Mouse (Mus musculus) cerebellum, postnatal 4 days (tissue): Measurements from ENCODE around the gene Serpina3k.
A peak's percentile ranks its signal among the peaks of the same experiment; 100 is the strongest.
"Not testable (repeated sequence)": the region's sequence is repeated elsewhere in the genome, so short reads cannot be mapped to it uniquely, and the experiment has no call there.

Experiments
- DNase-seq, 2 experiments: peaks; one replicate each; pipeline ENCODE4 v3.0.0; 2022; ENCODE audit warnings: low spot score in 2 of 2, mixed read lengths in 1 of 2

Gene Serpina3k

DNA sequence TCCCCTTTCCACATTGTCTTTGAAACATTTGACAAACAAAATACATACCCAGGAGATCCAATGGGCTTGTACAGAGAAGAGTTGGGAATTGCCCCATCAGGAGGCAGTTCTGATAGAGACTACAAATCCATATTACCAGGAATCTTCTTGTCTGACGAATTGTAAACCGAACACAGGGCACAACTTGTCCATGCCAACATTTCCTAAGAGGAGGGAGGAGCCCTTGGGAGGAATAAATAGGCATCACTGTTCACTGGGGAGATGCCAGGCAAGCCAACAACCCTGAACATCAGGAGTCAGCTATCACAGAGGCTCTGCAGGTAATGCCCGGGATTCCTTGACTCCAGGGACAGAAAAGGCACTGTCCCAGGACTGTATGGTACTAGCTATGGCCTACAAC is at the start of gene Serpina3k, which contains the start of gene Serpina3m:
Serpina3k (plus strand) TSS at position 261 of the 400 bp plus-strand sequence.
Serpina3m (plus strand) TSS at position 261 of the 400 bp plus-strand sequence.
- not testable (repeated sequence) for DNase-seq

DNA sequence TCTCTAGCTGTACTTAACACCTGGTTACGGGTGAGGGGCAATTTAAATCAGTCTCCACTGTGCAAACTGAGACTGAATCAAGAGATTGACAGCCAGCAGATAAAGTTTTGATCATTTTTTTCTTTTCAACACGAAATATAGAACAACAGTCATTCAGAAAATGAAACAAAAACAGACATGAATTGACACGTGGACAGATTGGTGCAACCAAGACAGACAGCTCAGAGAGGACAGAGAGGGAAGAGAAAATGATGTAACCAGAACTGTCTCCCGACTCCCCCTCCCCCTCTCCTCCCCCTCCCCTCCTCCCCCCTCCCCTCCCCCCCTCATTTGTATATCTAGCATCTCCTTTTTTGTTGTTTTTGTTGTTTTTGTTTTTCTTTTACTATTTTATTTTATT is 48.4 kb upstream of the Serpina3k start:
- DNase-seq: no peak

DNA sequence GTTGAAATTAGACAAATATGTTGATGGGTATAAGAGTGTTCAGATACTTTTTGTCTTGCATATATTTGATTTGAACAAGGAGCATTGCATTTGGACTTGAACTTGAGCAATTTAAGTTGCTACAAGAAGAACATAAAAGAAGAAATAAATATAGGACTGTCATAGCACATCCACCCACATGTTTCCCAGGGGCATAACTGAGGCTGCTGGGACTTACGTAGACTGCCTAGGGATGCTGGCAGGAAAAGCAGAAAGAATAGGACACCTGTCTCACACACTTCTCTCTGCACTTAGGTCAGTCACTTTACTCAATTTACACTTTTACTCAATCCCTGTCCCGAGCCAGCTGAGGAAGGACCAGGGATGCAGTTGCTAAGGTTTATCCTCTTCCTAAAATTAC is 44.3 kb upstream of the Serpina3k start:
- DNase-seq: no peak

DNA sequence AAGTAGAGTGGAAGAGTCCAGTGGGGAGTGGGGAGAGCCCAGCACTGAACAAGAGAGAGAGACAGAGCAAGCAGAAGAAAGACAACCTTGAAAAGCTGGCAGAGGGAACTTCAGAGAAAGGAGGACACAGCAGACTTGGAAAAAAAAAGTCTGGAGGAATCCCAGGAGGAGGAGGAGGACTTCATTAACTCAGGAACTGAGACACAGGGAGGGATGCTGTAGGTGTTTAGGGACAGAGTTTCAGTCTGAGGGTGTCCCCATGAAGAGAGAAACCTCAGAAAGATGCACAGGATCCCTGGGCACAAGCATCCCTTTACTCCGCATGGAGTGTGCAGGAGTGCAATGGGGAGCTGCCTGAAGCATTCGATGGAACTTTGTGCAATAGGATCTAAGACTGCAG is 40.2 kb upstream of the Serpina3k start:
- DNase-seq: no peak

DNA sequence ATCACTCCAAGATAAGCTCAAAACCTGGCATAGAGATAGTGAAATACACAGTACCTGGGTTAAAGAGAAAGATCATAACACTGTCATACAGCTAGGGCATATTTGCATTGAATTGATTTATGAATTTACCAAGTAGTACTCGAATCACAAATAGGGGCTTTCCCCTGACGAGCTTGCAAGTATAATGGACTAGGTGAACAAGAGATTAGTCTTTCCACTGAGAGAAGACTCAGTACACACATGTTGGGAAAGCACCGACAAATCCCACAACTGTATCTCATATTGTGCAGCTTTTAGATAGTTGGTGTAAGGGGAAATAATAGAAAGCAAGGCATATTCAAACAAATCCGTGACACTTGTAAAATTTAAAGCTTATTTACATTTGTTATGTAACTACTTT is 32.3 kb upstream of the Serpina3k start:
- no peak for DNase-seq

DNA sequence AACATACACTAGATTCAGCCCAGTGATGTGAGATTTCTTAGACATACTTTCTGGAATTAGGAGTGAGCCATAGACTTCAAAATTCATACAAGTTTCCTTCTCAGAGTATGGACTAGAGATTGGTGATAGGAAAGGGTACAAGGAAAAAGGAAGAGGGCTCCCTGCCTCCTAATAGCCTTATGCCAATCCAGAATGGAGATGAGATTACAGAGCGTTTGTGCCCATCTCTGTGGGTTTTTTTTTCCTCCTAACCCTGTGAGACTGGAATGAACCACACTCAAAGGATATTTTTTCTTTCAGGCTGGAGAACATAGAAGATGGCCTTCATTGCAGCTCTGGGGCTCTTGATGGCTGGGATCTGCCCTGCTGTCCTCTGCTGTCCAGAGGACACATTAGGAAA is 24.0 kb upstream of the Serpina3k start, which contains the start of gene Serpina3j:
Serpina3j (plus strand) TSS at position 301 of the 400 bp plus-strand sequence.
- no peak for DNase-seq

DNA sequence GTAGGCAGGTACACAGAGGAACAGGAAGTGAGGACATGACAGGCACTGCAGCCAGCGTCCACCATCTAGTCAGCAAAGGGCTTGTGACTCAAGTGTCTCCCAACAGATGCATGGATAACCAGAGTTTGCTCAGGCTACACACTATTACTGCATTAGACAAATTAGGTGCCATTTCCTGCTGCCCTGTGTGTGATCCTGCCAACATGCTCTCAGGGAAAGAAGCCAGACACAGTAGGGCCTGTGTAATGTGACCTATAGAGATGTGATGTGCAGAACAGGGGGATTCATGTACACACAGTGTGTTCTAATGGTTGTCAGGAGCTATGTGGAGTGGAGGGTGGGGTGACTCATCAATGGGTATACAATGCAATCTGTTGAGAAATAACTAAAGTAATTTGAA is 15.8 kb upstream of the Serpina3k start:
- DNase-seq: no peak

DNA sequence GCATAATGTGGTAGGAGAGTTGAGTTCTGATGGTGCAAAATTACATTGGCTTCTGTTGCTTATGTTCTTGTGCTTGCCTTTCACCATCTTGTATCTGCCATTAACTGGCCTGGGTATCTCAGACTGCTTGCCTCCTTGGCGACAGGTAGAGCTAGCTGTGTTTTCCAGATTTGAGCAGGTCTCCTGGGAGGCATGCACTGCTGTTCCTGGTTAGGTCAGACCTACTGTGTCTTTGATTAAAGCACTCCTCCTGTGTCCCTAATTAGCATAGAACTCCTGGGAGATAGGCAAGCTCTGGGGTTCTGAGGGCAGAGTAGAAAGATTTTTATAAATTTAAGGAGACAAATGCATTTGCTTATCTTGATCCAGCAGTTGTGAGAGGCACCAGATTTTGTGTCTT is 6.6 kb upstream of the Serpina3k start:
- DNase-seq: no peak

DNA sequence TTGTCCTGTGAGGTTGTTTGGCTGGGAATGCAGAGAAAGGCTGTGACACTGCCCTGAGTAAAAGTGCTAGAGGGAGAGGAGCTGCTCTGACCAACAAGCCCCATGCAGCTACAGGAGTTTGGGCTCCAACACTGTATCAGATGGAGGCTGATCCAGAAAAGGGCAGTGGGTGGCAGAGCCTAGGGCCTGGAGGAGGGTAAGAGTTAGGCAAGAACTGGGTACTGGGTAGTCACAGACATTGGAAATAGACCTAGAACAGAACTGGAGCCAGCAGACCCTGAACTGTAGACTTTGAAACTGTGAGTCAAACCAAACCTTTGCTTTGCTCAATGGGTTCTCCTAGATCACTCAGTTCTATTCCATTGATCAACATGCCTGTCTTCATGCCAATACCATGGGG is 1.4 kb upstream of the Serpina3k start:
- DNase-seq: not testable (repeated sequence)

DNA sequence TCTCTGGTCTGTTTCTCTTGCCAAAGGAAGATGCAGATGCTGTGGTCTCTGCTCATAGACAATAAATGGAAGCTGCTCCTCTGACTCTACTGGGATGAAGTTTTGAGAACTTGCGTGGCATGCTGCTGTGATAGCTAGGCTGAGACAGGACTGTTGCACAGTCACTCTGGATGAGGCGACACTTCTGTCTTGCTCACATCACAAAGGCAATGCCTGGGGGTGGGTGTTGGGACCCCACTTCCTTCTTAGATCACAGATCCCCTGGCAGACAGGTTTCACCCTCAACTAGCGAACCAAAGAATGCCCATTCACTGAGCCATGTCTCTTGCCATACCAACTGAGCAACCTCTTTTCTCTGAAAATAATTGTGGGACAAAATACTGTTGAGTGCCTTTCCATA is 419 bp downstream of the Serpina3k start:
- no peak for DNase-seq

DNA sequence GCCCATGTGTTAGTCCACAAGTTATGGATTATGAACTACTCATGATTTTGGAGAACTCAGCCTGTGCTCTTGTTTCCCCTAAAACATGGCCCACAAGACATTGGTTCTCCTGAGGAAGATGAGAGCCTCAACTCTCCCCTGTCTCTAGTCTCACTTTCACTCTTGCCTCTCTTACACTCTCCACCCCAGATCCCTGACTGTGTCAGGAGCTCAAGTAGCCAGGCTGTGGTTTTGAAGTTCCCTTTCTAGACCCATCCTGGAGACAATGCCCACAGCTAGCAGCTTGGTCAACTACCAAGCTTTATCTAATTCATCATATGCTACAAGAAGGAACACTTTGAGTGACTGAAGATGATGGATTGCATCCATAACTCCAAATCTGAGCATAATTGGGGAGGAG is 4.2 kb downstream of the Serpina3k start:
- DNase-seq: not testable (repeated sequence)

DNA sequence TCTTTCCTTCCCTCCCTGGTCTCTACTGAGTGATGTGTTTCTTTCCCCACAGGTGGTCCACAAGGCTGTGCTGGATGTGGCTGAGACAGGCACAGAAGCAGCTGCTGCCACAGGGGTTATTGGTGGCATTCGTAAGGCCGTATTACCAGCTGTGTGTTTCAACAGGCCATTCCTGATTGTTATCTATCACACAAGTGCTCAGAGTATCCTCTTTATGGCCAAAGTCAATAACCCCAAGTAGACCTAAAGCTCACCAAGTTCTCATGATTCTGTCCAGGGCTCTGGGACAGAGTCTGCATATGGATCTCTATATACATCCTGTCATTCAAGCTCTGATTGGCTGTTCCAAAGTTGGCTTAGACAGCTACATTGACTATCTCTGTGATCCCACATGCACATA is 6.9 kb downstream of the Serpina3k start:
- DNase-seq: no peak

DNA sequence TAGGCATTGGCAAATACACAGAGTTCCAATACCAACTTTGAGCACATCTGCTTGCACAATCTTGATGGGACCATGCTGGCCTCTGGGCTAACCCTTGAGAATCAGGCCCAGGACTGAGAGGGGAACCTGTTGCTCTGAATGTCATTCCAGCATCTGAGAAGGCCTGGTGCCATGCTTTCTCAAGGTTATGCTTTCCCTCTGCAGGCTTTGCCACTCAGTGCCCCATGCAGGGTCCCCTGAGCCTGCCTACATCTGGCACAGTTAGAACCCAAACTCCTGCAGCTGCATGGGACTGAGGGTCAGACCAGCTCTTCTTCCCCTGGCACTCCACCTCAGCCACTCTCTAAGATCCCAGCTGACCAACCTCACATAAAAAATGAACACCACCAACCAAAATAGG is 7.4 kb downstream of the Serpina3k start:
- DNase-seq: no peak

DNA sequence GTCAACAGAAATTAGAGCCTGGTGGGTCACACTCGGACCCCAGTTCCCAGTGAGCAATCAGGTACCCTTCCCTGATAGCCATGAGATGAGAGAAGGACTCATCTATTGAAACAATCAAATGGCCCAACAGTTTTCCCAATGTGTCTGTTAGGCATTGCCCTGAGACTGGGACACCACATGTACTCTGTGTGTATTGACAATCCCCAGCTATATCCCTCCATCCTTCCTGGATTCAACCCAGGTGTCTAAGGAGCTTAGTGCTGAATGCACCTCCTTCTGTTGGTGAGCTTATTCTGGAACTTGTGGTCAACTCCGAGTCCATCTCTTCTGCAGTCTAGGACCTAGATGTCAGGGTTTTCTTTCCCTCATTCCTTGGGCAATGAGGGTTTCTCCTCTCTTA is 8.8 kb downstream of the Serpina3k start:
- no peak for DNase-seq

DNA sequence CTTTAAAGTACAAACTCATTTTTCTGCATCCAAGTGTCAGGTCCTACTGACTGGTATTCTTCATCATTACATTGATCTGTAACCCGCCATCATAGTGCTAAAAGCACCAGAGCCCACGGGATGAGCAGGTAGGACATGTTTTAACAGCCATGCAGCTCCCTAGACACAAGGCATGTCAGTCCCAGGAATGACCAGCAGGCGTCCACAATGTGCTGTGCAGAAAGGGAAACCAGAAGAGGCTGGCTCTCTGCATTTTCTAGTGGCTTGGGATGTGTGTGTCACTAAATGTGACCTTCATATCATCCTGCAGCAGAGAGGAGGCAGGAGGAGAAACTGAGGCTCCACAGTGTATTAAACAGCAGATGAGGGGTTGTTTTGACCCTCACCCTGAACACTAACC is 13.5 kb downstream of the Serpina3k start:
- DNase-seq: peak; percentile 26 to 30

DNA sequence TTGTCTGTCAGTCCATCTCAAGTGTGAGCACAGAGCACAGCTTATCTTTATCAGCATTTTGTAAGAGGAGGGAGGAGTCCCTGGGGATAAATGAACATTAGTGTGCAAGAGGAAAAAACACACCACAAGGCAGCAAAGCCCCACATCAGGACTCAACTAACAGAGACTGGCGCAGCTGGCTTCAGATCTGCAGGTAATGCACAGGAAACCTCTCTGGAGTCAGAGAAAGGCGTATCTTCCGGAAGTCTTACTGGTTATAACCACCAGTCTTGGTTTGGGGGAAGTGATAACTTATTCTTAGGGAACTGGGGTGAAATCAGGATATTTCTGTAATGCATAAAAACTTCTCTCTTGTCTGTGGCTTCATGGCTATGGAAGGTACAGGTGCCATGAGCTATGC is 17.7 kb downstream of the Serpina3k start:
- no peak for DNase-seq

DNA sequence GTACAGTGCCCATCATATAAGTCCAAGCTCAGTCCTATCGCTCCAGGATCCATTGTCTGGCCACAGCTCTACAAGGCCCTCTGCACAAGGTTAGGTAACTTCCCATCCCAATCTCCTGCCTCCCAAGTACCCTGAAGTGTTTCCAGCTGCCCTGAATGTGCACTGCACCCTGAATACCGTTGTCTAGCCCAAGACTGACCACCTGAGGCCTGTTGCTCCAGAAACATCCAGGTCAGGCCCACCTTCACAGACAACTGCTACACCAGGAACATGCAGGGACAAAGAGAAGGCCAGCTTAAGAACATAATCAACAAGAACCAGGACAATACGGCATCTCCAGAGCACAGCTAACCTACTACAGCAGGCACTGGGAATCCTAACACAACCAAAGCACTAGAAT is 31.7 kb downstream of the Serpina3k start:
- DNase-seq: no peak

DNA sequence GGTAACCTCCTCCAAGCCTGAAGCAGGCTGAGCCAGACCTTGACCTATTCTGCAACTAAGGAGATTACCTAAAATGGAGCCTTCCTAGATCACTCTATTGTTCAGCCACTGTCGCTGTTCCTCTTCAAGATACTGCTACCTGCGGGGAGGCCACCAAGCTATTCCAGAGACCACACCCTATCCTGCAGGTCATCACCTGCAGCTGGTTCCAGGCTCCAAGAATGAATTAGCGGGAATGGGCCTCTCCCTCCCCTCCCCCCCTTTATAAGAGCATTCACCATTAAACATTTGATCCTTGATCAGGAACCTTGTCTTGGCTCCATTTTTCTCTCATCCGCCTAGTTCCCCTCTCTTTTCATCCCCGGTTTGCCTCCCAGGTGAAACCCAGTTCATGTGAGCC is 38.9 kb downstream of the Serpina3k start:
- not testable (repeated sequence) for DNase-seq

DNA sequence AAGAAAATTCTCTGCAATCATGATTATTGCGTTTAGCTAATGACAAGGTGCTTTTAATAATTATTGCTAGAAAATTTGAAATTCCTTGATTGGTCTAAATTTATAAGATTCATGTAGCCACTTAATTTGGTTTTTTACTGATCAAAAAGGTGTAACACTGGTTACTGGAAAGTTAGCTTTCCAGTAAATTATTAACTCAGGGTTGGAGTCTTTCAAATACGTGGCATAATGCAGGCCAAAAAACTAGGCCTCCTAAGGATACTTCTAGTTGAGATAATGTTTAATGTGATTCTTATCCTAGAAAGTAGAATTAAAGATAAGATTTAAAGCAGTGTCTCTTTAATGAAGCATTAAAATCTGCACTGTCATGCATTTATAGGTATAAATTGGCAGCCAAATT is 40.1 kb downstream of the Serpina3k start:
- not testable (repeated sequence) for DNase-seq

DNA sequence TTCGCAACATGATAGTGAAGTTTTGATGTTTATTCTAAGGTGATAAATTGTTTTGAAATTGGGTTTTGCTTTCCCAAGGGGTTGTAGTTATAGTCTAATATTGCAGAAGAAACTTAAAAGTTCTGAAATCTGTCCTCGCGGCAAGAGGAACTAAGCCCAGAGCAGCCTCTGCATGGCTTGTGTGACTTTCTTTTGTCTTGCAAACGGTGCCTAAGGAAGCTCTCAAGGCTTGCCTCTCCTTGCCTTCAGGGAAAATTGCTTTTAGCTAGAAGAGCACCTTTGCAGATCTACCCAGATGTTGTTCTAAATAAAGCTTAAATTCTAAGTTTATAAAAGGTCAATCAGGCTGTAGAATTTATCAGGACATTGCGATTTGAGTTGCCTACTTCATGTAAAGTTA is 40.5 kb downstream of the Serpina3k start:
- not testable (repeated sequence) for DNase-seq

DNA sequence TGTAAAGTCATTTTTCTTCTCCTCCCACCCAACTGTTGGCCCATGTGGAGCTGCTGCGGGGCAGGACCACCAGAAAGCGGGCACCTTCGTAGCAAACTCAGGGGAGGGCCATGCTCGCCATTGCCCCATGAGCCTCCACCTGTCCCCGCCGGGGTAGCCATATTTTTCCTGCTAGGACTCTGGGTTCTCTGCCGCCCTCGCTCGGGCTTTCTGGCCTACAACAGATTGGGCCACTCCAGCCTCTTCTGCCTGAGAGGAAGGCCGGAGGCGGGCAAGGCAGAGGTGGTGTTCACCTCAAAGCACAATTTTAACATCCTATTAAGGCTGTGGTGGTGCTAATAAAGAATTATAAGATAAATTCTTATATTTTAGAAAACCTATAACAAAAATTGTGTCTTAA is 41.6 kb downstream of the Serpina3k start:
- no peak for DNase-seq

DNA sequence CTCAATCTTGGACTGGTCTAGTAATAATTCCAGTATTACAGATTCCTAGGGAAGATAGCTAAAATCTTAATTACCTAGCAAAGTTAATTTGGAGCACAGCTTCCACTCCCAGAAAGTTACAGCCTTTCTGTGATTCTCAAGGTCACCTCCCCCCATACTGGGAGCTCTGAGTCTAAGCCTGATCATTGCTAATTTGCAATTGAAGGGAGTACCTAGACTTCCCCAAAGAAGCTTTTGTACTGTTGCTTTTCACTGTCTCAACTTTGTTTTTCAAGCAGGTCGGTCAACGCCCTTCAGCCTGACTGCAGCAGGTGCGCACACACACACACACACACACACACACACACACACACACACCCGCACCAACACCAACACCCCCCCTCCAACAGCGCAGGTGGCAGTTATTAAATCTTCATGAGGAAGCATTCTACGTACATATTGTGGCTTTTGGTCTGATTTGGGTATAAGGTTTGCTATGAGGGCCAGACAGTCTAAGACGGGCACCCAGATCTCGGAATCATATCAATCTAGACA is 42.9 kb downstream of the Serpina3k start:
- DNase-seq: not testable (repeated sequence)

DNA sequence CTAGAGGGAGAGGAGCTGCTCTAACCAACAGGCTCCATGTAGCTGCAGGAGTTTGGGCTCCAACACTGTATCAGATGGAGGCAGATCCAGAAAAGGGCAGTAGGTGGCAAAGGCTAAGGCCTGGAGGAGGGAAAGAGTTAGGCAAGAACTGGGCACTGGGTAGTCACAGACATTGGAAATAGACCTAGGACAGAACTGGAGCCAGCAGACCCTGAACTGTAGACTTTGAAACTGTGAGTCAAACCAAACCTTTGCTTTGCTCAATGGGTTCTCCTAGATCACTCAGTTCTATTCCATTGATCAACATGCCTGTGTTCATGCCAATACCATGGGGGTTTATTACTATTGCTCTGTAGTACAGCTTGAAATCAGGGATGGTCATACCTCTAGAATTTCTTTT is 47.7 kb downstream of the Serpina3k start:
- not testable (repeated sequence) for DNase-seq

DNA sequence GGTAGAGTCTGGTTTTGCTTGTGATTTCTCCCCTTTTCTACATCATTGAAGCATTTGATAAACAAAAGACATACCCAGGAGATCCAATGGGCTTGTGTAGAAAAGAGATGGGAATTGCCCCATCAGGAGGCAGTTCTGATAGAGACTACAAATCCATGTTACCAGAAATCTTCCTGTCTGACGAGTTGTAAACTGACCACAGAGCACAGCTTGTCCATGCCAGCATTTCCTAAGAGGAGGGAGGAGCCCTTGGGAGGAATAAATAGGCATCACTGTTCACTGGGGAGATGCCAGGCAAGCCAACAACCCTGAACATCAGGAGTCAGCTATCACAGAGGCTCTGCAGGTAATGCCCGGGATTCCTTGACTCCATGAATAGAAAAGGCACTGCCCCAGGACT is 48.6 kb downstream of the Serpina3k start:
- DNase-seq: not testable (repeated sequence)
